Mouse (Mus musculus): Measurements from ENCODE around the gene Dct.

Gene Dct

DNA sequence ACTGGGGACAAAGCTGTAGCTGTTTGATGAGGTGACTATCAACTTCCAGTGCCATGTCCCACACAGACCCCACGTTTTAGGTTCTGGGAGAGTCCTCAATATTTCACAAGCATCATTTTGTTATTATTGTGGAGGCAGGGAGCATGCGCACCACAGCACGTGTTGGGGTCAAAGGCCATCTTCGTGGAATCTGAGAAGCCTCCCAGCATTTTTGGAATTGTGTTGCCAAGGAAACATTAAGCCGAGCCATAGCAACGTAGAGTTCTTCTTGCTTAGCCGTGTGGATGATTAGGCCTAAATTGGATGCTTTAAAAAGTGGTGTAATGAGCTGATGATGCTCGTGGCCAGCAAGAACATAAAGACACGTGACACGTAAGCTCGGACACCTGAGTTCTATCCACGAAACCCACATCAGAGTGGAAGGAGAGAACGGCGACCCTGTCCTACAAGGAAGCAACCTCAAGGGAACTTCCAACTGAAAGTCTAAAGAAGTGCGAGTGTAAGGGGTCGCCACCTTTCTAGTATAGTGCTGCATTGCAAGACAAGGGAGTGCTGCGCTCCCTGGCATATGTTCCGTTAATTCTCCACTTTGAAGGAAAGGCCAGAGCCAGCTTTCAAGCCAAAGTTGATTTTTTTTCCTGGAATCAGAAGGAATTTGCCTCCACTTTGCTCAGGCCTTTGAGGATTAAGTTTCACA, 9.8 kb downstream of the Dct start:
- no peak for DNase-seq

DNA sequence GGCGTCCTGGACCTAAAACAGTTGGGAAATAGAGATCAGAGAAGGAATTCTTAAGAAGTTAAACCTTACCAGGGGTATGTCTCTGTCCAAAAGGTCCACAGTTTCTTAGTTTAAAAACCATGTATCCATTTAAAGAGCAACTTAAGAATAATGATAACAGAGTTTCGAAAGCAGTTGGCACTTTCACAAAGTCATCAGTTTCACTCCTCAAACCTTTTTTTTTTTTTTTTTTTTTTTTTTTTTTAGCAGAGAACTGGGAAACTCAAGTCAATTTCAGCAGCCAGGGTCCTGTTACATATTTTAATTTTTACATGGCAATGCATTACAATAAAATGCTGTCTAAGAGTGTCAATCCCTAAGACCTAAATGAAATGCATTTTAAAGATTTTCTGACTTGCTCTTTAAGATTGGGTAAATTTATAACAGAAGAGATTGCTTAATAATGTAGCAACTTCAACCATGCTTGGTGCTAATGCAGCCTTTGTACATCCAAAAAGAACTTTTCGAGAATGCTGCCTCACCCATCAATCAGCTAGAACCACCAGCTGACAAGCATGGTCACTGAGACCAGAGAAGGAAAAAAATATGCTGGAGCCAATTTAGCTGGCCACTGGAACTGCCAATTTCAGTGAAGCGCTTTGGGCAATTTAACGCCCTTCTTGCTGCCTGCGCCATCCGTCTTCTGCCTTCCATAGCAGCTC, 11.3 kb downstream of the Dct start:
- DNase-seq, result no peak

DNA sequence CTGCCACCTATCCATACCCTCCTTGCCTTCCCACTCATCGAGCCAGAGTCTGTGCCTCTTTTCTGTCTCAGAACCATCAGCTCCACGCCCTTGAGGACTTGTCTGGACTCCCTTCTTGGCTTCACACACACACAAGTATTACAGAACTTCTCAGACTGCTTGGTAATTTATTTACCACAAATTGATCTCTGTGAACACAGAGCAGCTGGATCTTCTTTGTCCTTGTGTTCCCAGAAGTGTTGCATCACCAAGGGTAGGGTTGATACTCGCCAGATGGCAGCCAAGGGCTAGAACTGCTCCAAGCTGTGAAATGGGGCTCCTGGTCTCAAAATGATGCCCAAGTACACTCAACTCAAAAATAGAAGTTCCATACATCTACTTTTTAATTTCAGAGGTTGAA, 13.0 kb downstream of the Dct start:
- DNase-seq, result peak; percentile 15 to 47

DNA sequence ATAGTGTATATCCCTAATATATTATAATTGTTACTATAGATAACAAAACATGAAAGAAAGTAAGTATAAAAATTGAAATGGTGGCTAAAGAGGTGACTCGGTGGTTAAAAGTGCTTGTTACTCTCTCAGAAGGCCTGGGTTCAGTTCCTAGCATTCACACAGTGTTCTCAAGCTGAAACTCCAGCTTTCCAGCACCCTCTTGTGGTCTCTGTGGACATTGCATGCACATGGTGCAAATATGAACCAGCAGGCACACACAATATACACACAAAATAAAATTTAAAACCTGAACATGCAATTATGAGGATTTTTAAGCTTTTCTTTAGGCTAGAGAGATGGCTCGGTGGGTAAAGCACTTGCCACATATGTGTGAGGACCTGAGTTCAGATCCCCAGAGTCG, 24.5 kb downstream of the Dct start:
- DNase-seq, result no peak

DNA sequence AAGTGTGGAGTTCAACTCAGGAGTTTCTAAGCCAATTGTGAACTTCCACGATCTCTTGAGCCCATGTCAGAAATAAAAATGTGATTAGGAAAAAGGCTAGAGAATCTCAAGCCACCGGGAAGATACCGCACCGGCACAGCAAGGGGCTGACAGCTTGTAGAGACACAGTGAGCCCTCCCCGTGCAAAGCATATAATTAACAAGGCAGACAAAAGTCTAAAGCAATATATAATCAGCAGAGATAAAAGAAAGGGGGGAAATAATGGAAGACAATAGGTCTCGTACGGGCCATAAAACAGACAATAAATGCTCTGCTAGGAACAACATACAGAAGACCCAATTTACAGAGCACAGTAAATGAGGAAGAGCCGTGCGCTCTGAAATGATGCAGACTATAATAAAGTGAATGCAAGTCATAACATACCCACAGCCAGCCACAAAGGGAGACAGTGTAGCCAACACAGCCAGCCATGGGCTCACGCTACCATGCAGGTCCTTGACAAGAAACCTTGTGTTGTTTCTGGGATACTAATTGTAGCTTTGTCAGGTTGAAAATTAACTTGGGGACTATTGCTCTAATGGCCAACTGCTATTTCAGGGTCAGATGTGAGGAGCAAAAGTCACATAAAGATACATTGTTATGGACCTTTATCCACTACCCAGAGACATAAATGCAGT, 30.0 kb downstream of the Dct start:
- DNase-seq, result no peak

DNA sequence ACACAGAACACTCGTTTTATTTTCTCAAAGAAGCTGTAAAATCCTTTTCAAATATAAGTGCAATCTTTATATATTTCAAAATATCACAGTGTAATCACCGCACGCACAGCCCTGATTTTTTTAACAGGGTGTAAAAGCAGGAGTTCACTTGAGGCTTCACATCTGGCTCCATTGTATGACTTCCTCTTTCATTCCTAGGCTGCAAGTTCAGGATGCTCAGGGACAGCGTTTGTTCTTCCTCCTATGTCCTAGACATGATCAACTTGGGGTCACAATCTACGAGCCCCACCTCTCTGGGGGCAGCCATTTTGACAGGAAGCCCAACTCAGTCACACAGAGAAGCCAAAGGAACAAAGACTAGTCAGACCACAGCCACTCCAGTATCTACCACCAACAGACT, 32.7 kb downstream of the Dct start:
- no peak for DNase-seq

DNA sequence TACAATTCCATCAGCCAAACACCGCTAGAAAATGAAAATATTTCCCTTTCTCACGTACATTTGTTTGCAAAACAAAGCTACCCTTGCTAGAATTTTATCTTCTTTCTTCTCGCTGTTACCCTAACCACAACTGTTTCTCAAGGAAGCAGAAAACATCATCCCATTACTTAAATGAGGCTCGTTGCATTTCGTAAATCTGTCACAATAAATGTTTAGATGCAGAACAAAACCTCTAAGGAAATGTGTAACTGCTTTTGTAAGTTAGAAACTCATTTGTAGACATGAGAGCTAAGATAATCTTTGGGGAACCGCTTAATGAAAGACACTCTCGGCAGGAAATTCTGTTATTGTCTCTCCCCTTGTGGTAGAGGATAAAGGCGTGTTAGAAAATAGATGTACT, 38.8 kb downstream of the Dct start:
- no peak for DNase-seq

DNA sequence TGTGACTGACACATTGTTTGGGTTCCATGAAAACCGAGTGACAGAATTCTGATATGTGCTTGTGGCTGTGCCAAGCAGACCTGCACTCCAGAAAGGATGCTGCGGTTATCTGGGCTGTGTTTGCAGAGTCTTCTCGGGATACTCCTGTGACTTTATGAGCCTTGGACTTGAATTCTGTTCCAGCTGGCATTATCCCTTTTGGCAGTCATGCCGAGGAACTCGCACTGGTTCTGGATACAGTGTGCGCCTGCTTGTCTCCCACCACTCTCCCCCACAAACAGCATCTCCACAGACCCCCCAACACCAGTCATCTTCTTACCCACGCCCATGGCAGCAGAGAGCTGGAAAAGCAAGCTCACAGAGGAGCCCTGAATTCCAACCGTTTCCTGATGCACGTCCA, 42.5 kb downstream of the Dct start:
- no peak for DNase-seq

DNA sequence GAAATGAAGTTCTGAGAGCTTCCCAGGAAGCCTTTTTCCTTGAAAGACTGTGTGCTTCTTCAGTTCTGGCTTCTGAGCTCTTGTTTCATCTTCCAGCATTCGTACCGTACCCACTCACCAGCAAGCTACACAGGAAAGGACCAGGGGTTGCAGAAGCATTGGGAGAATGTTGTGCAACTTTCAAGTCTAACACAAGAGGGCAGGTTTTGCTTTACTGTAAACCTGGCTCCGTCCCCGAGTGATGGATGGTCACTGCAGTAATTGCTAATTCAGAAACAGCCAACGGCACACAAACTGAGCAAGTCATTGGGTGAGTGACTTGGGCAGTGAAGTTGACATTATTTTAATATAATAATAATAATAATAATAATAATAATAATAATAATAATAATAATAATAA, 46.3 kb downstream of the Dct start:
- DNase-seq, result peak in 1 of 2 experiments; percentile 33

DNA sequence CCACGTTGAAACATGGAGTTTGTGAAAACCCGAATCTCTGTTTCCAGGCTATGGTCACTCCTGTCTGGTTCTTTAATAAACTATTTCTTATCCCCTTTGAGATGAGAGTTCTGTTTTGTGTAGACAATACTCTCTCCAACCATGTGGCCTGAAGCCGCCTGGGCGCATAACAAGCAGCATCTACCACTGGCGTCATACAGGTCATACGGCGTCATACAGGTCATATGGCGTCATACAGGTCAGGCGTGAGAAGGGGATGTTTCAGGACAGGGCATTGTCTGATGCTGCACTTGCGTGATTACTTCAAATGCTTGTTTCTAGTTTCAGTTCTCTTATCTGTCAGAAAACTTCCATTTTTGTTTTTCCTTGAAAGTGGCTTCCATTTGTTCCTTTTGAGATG, 47.6 kb downstream of the Dct start:
- DNase-seq, result no peak

DNA sequence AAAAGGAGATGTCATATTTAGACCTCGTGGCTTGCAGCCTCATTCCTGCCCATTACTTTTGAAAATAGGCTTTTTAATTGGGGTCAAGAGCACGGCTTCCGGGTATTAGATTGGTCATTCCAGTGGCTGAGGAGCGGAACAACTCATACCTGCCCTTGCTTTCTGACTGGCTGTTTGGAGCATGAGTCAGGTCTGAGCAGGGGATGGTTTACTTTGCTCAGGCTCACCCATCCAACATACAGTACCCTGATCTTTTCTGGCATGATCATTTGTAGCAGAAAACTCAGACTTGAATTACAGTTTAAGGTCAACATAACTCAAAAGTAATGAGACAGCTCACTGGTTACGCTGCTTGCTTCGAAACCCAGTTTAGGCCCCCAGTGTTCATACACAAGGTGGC, 58.2 kb downstream of the Dct start:
- no peak for DNase-seq

DNA sequence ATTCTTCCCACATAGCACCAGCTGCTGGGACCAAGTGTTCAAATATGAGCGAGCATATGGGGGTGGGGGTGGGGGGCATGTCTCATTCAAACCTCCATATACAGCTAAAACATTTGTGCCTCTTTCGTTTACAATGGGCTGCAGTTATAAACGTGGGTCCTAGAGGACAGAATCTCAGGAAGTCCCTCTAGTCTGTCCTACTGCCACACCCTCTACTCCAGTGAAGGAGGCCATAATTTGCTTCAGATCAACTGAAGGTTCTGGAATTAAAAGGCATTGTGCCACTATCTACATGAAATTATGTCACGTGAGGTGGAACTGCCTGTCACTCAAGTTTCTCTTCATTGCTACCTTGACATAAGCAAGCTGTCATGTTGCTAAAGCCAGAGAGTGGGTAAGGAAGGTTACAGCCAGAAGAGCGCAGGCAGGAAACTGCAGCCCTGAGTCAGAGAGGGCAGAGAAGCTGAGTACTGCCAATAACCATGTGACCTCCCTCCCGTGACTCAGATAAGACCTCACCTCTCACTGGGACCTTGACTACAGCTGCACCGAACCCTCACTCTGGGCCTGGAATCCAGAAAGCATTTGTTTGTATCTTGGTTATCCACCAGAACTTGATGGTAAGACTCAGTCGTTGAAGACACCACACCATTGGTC, 59.3 kb downstream of the Dct start:
- no peak for DNase-seq

DNA sequence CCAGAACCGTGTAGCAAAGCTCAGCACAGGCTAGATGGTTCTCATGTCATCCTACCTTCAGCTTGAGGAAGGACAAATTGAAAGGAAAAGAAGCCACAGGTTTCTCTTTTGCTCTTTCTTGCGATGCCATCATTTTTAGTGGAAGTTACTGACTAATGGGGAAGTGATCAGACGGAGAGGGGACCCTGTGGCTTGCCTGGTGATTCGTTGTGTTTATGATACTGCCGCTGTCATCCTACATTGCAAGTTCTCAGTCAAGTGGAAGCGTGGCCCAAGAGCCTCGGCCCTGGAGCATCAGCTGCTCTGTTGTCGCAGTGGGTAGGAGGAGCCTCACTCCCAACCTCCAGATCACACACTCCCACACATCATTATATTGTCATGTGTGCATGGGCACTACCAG, 61.8 kb downstream of the Dct start:
- no peak for DNase-seq

DNA sequence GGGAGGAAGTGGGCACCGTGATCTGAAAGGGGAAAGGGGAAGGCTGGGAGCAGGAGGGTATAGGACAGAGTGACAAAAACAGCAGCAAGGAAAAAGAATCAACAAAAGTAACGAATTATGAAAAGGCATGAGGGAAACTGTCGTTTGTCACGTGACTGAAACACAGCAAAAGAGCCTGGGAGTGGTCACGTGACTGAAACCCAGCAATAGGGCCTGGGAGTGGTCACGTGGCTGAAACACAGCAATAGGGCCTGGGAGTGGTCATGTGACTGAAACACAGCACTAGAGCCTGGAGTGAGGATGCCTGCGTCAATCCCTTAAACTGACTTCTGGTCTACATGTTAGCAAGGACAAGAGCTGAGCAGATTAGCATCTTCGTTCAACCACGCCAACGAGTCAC, 63.6 kb downstream of the Dct start:
- DNase-seq, result no peak

DNA sequence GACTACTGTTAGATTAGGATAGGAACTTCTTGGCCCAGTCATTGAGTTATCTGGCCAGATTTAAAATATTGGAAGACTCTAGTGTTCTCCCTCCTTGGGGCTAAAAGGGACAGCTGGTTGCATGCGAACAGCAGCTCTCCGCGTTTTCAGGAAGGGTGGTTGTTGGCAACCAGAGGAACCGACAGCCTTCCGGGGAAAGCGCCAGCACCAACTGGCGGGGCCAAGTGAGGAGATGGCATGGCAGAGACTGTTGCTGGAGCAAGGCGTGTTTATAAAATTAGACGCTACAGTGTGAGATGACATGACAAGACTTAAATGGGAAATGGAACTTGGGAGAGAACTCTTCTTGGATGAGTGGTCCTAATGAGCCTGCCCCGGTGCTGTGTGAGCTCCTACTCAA, 70.5 kb downstream of the Dct start:
- DNase-seq, result no peak

DNA sequence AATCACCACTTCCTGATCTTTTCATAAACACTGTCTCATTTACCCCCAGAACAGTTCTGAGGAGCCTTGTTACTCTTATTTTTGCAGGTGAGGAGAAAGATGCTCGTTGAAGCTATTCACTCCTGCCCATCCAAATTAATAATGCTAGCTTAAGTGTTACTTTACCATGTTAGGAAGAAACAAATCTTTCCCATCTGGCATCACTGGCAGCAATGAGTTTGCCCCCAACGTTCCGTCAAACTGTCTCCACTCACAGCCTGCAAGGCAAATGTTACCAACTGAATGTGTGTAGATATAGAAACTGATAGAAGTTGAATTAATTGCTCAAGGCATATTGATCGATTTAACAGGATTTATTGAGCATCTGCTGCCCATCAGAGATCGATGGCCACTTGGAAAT, 79.5 kb downstream of the Dct start:
- DNase-seq, result no peak

Data from lung, adult 18-20 months (tissue).